In the genomic region with DNA sequence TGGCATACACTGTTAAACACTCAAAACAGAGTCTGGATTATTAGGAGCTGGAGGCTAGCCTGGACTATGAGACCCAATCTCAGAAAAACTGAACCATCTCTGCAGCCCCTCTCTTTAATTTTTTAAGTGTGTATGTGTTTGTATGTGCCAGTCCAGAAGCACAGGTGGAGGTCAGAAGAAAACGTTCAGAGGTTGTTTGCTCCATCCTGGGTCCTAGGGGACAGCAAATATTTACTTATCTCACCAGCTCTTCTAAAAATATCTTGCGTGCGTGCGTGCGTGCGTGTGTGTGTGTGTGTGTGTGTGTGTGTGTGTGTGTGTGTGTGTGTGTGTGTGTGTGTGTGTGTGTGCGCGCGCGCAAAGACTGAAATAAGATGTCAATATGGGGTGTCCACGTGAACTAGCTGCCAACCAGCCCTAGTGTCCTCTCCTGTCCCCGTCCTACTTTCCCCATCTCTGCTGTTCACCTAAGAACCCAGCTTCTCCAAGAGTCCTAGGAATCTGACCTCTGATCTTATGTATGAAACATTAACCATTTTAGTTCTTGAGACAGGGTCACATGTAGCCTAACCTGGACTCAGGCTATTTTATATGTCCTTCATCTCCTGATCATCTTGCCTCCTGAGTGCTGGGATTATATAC, we compare ENCODE assay signal across 29 mouse cellular contexts. TPM values are rescaled to one million over a fixed set of nuclear protein-coding genes. Genes with fewer than 3 reads are reported as not detected.
DNase-seq lines count a peak whose midpoint lies in the region; ATAC-seq and TF ChIP-seq lines count a peak whose summit lies in the region.
"Had no signal": no experiment of that assay in that cellular context is flagged by ENCODE, and none has a peak within 500 bp of the region (broad histone marks: within the 10 kb centered on the region; RNA-seq: fewer than 3 reads in every experiment).

No protein-coding gene starts in this region.

- no peak for TF ChIP-seq EP300 in liver, embryonic 14.5 days (IDR thresholded peaks at IDR 0.05; ENCODE audit: low read depth)

- ATAC-seq in heart, embryonic 12.5 days (ENCODE audit: insufficient number of reproducible peaks, low FRiP score), result no peak
- 0 out of 2 replicates have a peak, but pooled peaks have one; percentile 15 for ATAC-seq in liver, embryonic 14.5 days (ENCODE audit: insufficient read depth)
- ATAC-seq: forebrain, embryonic 14.5 days; midbrain, embryonic 15.5 days had no signal

- no peak for TF ChIP-seq CTCF in liver, embryonic 14.5 days (IDR thresholded peaks at IDR 0.05; ENCODE audit: low read depth)

- H3K4me3 ChIP-seq in heart, embryonic 12.5 days, result no peak overlapping the region
- no peak overlapping the region for H3K4me3 ChIP-seq in liver, embryonic 14.5 days (ENCODE audit: insufficient read depth in 1 of 2, low read depth in 2 of 2, low read length in 2 of 2)
- H3K4me3 ChIP-seq: embryonic facial prominence, embryonic 12.5 days; heart, adult 2 months; heart, embryonic 15.5 days; hindbrain, embryonic 13.5 days; limb, embryonic 13.5 days; midbrain, embryonic 10.5 days; midbrain, embryonic 15.5 days; neural tube, embryonic 15.5 days had no signal

- peaks cover 72% of the 10 kb centered on the region for H3K36me3 ChIP-seq in heart, embryonic 12.5 days
- peaks cover 63% of the 10 kb centered on the region for H3K36me3 ChIP-seq in liver, embryonic 14.5 days (replicated peaks; ENCODE audit: control insufficient read depth, insufficient read depth, low read depth)

- no peak overlapping the region for H3K9ac ChIP-seq in heart, embryonic 12.5 days
- no peak overlapping the region for H3K9ac ChIP-seq in liver, embryonic 14.5 days (replicated peaks)
- H3K9ac ChIP-seq: embryonic facial prominence, embryonic 12.5 days; heart, embryonic 15.5 days; hindbrain, embryonic 13.5 days; limb, embryonic 13.5 days; lung, embryonic 14.5 days; midbrain, embryonic 15.5 days; neural tube, embryonic 15.5 days had no signal

- whole genome bisulfite sequencing in heart, embryonic 12.5 days, result 79% methylated on average over 8 of the region's 12 CpGs
- WGBS in liver, embryonic 14.5 days (ENCODE audit: insufficient replicate concordance), result 69% methylated on average over 12 of the region's 12 CpGs

- H3K4me1 ChIP-seq in heart, embryonic 12.5 days (replicated peaks), result 0 out of 2 replicates have a peak, but pooled peaks cover 5% of the 10 kb centered on the region
- no peaks in the 10 kb centered on the region for H3K4me1 ChIP-seq in liver, embryonic 14.5 days (replicated peaks; ENCODE audit: control insufficient read depth in 2 of 2, insufficient read depth in 2 of 2, low read length in 1 of 2)
- H3K4me1 ChIP-seq: embryonic facial prominence, embryonic 12.5 days; heart, embryonic 15.5 days; midbrain, embryonic 10.5 days had no signal

- H3K27ac ChIP-seq in heart, embryonic 12.5 days (ENCODE audit: poor library complexity, severe bottlenecking), result 0 out of 2 replicates have a peak overlapping the region, but pooled peaks have one; percentile 27
- no peak overlapping the region for H3K27ac ChIP-seq in liver, embryonic 14.5 days
- H3K27ac ChIP-seq: embryonic facial prominence, embryonic 12.5 days; heart, adult 2 months; heart, embryonic 15.5 days; hindbrain, embryonic 13.5 days; kidney, postnatal 0 days; limb, embryonic 13.5 days; midbrain, embryonic 10.5 days; midbrain, embryonic 15.5 days; neural tube, embryonic 15.5 days had no signal

- no peak for DNase-seq in heart, postnatal 36 days
- DNase-seq in kidney, adult 9 months, result peak; percentile 70
- no peak for DNase-seq in kidney, postnatal 14 days
- DNase-seq in liver, embryonic 14.5 days (ENCODE audit: low read depth in 3 of 3, low spot score in 3 of 3), result no peak
- DNase-seq in liver, result no peak
- DNase-seq in yolk sac, embryonic 10.5 days (ENCODE audit: low spot score), result peak; percentile 52
- DNase-seq: adrenal gland, postnatal 25 days; cerebellum, adult 11-12 months; cerebellum, adult 9-11 months; embryo, embryonic 11 days; gastrocnemius, postnatal 36 days; heart, adult 2 months; heart, postnatal 4 days; lung, embryonic 14.5 days; lung, postnatal 14 days; retina, postnatal 1 day; right cerebral cortex, postnatal 14 days; thymus, postnatal 4 days had no signal

- H3K27me3 ChIP-seq in heart, embryonic 12.5 days (replicated peaks), result no peaks in the 10 kb centered on the region
- H3K27me3 ChIP-seq in liver, embryonic 14.5 days (ENCODE audit: control insufficient read depth, insufficient read depth, low read length), result no peaks in the 10 kb centered on the region
- H3K27me3 ChIP-seq: embryonic facial prominence, embryonic 12.5 days; heart, embryonic 15.5 days; hindbrain, embryonic 13.5 days; limb, embryonic 13.5 days; midbrain, embryonic 15.5 days; neural tube, embryonic 15.5 days had no signal

- no peak overlapping the region for H3K4me2 ChIP-seq in heart, embryonic 12.5 days
- H3K4me2 ChIP-seq in liver, embryonic 14.5 days (ENCODE audit: low read depth), result no peak overlapping the region
- H3K4me2 ChIP-seq: embryonic facial prominence, embryonic 12.5 days; heart, embryonic 15.5 days; hindbrain, embryonic 13.5 days; limb, embryonic 13.5 days; lung, embryonic 14.5 days; midbrain, embryonic 15.5 days; neural tube, embryonic 15.5 days had no signal

- no peaks in the 10 kb centered on the region for H3K9me3 ChIP-seq in heart, embryonic 12.5 days (replicated peaks)
- no peaks in the 10 kb centered on the region for H3K9me3 ChIP-seq in liver, embryonic 14.5 days (ENCODE audit: control insufficient read depth, low read length)
- H3K9me3 ChIP-seq: embryonic facial prominence, embryonic 12.5 days; heart, embryonic 15.5 days; hindbrain, embryonic 13.5 days; limb, embryonic 13.5 days; midbrain, embryonic 10.5 days; midbrain, embryonic 15.5 days; neural tube, embryonic 15.5 days had no signal

- intact Hi-C loops in heart, postnatal 36 days (cut with DNase I), result no loop called here

RNA-seq across cellular contexts. Expression of a gene that starts 11.3 kb away (rescaled TPM):
- polyA plus RNA-seq in heart, embryonic 12.5 days (2016; fragmentation: Nextera tagmentation; extraction: Ambion mirVana), result 36.2 and 41.2 TPM in 2 replicates
- 1 to 10 TPM; 5.9 to 7.0 TPM for total RNA-seq in heart, postnatal 36 days (2021)
- 3.3 and 3.4 TPM in 2 replicates for polyA plus RNA-seq in liver, embryonic 14.5 days (2012; rRNA removed)
- polyA plus RNA-seq in liver, embryonic 14.5 days (2014; fragmentation: Nextera tagmentation; extraction: Ambion mirVana), result 8.4 and 9.5 TPM in 2 replicates

RNA-seq across cellular contexts. Expression of a gene that starts 26.1 kb away (rescaled TPM):
- polyA plus RNA-seq in heart, embryonic 12.5 days (2016; fragmentation: Nextera tagmentation; extraction: Ambion mirVana), result 39.8 and 46.8 TPM in 2 replicates
- 10 to 100 TPM; 42.5 to 43.7 TPM for total RNA-seq in heart, postnatal 36 days (2021)
- polyA plus RNA-seq in liver, embryonic 14.5 days (2012; rRNA removed), result 23.8 and 27.9 TPM in 2 replicates
- 22.1 and 24.3 TPM in 2 replicates for polyA plus RNA-seq in liver, embryonic 14.5 days (2014; fragmentation: Nextera tagmentation; extraction: Ambion mirVana)

RNA-seq across cellular contexts. Expression of a gene that starts 43.8 kb away (rescaled TPM):
- 27.0 and 29.6 TPM in 2 replicates for polyA plus RNA-seq in heart, embryonic 12.5 days (2016; fragmentation: Nextera tagmentation; extraction: Ambion mirVana)
- total RNA-seq in heart, postnatal 36 days (2021), result 10 to 100 TPM; 18.3 to 19.8 TPM
- polyA plus RNA-seq in liver, embryonic 14.5 days (2012; rRNA removed), result 10.7 and 15.1 TPM in 2 replicates
- 8.6 and 9.5 TPM in 2 replicates for polyA plus RNA-seq in liver, embryonic 14.5 days (2014; fragmentation: Nextera tagmentation; extraction: Ambion mirVana)

RNA-seq across cellular contexts. Expression of a gene that starts 43.8 kb away (rescaled TPM):
- 59.8 and 64.5 TPM in 2 replicates for polyA plus RNA-seq in heart, embryonic 12.5 days (2016; fragmentation: Nextera tagmentation; extraction: Ambion mirVana)
- total RNA-seq in heart, postnatal 36 days (2021), result 10 to 100 TPM; 23.0 to 24.5 TPM
- polyA plus RNA-seq in liver, embryonic 14.5 days (2012; rRNA removed), result 23.9 and 27.1 TPM in 2 replicates
- 30.3 and 35.7 TPM in 2 replicates for polyA plus RNA-seq in liver, embryonic 14.5 days (2014; fragmentation: Nextera tagmentation; extraction: Ambion mirVana)

RNA-seq across cellular contexts. Expression of a gene that starts 56.7 kb away (rescaled TPM):
- polyA plus RNA-seq in heart, embryonic 12.5 days (2016; fragmentation: Nextera tagmentation; extraction: Ambion mirVana), result 0.26 TPM in 2 replicates
- under 1 TPM; 0.19 to 0.22 TPM for total RNA-seq in heart, postnatal 36 days (2021)
- 0.04 and 0.08 TPM in 2 replicates for polyA plus RNA-seq in liver, embryonic 14.5 days (2012; rRNA removed)
- polyA plus RNA-seq in liver, embryonic 14.5 days (2014; fragmentation: Nextera tagmentation; extraction: Ambion mirVana), result 0.03 and 0.15 TPM in 2 replicates
- total RNA-seq: megakaryocyte progenitor cell, adult 5-6 weeks had no signal

Comparison
In these comparisons a context has a peak if more than half of its experiments do, and no peak if none do; other contexts are left out.
1. DNase-seq: peak in kidney, adult 9 months (single experiment) and yolk sac, embryonic 10.5 days (single experiment); none in heart, postnatal 36 days (0 of 2), kidney, postnatal 14 days (single experiment), liver, embryonic 14.5 days (0 of 3) and liver (single experiment).